Mouse (Mus musculus) macrophage (primary cell): Measurements from ENCODE around the gene Sympk. TPM values are rescaled to one million over a fixed set of nuclear protein-coding genes. Genes with fewer than 3 reads are reported as not detected.

Source experiments
- H3K27ac ChIP-seq: fragments of 350-480 bp; formaldehyde crosslinking; 2 replicates; pipeline ENCODE4 v1.9.0; 2021
- H3K36me3 ChIP-seq: fragments of 350-480 bp; formaldehyde crosslinking; 2 replicates; pipeline ENCODE4 v1.9.0; 2021; ENCODE audit errors: inconsistent target
- H3K4me3 ChIP-seq: fragments of 350-480 bp; formaldehyde crosslinking; 2 replicates; pipeline ENCODE4 v1.9.0; 2021; ENCODE audit errors: inconsistent target
- H3K79me2 ChIP-seq: fragments of 350-480 bp; formaldehyde crosslinking; 2 replicates; pipeline ENCODE4 v1.9.0; 2021; ENCODE audit errors: inconsistent target
- WGBS: methylation state at CpG from one replicate; pipeline ENCODE4 v1.1.7; 2026; ENCODE audit warnings: inconsistent platforms; ENCODE audit not compliant: missing documents; 5-methylcytosine and 5-hydroxymethylcytosine counted together
- polyA plus RNA-seq: library from polyadenylated mRNA; stranded (reverse); fragments of 250-400 nt; gene quantifications from 3 replicates; pipeline ENCODE4 v1.2.4, GENCODE M21; 2018; ENCODE audit warnings: inconsistent platforms
- total RNA-seq, 78 experiments: library from RNA; depleted of rRNA; stranded (reverse); fragments of 250-400 nt; gene quantifications; 1 replicate in 9 of 78; 2 replicates in 24 of 78; 3 replicates in 43 of 78; 4 replicates in 2 of 78; pipeline ENCODE4 v1.2.4; 2018; ENCODE audit warnings: inconsistent platforms in 56 of 78

Sympk gene
- total RNA-seq (2018; cell fraction: chromatin; rRNA removed), result 100 to 1,000 TPM in 13 of 26 experiments, 10 to 100 TPM in 13; 25.0 to 135 (median 98.2) TPM
- 100 to 1,000 TPM in 1 of 26 experiments, 10 to 100 TPM in 25; 52.1 to 103 (median 70.7) TPM for total RNA-seq (2018; cell fraction: cytosol; rRNA removed)
- 100 to 1,000 TPM in 5 of 26 experiments, 10 to 100 TPM in 21; 30.9 to 142 (median 79.5) TPM for total RNA-seq (2018; cell fraction: nucleus; rRNA removed)
- polyA plus RNA-seq, result 34.2 to 90.4 TPM (median 59.0 TPM) in 3 replicates

DNA sequence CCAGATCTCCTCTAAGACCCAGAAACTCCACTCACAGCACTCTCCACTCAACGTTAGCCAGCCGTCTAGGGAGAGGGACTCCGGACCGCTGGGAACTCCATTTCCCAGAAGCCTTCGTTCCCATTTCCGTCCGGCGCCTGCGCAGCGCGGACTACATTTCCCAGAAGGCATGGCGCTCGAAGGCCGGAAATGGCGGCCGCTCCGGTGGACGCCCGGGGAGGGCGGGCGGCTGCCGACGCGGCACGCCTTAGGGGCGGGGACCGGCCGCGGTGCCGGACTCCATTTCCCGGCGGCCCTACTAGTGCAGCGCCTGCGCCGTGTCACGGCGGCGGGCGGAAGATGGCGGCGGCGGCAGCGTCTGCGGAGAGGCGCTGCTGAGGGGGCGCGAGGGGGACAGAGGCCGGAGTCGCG is at the start of gene Sympk:
TSS of gene Sympk (plus strand) at position 282 of the 411 bp plus-strand sequence.
- 2% methylated on average over 27 of the region's 50 CpGs for WGBS
- H3K4me3 ChIP-seq, result peak within 1 kb of the TSS; percentile 84
- H3K36me3 ChIP-seq, result peaks cover 6% of the 10 kb centered on the region
- peak within 1 kb of the TSS; percentile 51 for H3K27ac ChIP-seq
- H3K79me2 ChIP-seq, result peaks cover 32% of the 10 kb centered on the region

DNA sequence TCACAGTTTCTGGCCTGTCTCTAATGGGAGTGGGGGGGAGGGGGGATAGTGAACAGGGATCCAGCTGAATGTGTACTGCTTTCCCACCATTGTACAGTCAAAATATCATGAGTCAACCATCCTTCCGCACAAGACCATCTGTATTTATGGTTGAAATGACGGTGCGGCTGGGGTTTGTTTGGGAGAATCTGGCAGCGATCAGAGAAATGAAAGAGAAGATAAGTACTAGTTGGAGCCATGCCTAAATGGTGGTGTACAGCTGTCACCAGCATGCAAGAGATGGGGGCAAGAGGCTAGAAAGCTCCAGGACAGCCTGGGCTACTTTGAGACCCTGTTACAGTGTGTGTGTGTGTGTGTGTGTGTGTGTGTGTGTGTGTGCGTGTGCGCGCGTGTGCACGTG is 45.8 kb upstream of the Sympk start:
- Histone ChIP-seq H3K36me3 (no peaks in the 10 kb centered on the region), H3K79me2 (no peaks in the 10 kb centered on the region), H3K27ac (no peak overlapping the region), H3K4me3 (no peak overlapping the region)
- WGBS, result 87% methylated on average over 6 of the region's 9 CpGs

DNA sequence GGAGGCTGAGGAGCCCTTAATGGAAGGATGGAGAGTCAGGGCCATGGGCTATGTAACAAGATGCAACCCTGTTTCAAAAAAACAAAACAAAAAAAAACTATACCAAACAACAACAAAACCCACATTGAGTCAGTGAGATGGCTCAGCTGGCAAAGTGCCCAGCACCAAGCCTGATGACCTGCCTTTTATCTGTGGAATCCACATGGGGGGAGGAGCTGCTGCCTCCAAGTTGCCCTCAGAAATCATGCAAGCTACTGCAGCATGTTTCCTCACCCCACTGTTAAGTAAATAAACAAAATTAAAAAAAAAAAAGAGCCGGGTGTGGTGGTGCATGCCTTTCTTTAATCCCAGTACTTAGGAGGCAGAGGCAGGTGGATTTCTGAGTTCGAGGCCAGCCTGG is 37.7 kb upstream of the Sympk start:
- no peaks in the 10 kb centered on the region for H3K79me2 ChIP-seq
- H3K27ac ChIP-seq, result no peak overlapping the region
- 83% methylated on average over 1 of the region's 2 CpGs for WGBS
- no peak overlapping the region for H3K4me3 ChIP-seq
- H3K36me3 ChIP-seq, result no peaks in the 10 kb centered on the region

DNA sequence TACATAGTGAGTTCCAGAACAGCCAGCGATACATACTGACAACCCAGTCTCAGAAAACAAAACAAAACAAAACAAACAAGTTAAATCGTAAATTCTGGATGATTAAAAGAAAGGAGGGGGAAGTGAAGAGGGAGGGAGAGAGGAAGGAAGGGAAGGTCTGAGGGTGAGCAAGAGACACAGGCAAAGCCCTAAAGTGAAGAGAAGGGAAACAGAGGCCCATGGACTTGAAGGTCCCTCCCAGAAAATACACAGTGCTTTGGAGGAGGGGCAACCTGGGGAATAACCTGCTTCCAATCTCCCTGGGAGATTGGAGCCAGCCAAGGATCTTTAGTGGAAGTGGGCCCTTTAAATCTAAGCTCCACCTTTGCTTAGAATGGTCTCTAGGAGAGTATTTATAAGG is 37.1 kb upstream of the Sympk start, which contains the start of gene Nanos2:
TSS of gene Nanos2 (plus strand) at position 301 of the 400 bp plus-strand sequence.
- Histone ChIP-seq H3K36me3 (no peaks in the 10 kb centered on the region), H3K4me3 (no peak within 1 kb of the TSS), H3K27ac (no peak within 1 kb of the TSS), H3K79me2 (no peaks in the 10 kb centered on the region)
- 47% methylated on average over 2 of the region's 2 CpGs for WGBS

DNA sequence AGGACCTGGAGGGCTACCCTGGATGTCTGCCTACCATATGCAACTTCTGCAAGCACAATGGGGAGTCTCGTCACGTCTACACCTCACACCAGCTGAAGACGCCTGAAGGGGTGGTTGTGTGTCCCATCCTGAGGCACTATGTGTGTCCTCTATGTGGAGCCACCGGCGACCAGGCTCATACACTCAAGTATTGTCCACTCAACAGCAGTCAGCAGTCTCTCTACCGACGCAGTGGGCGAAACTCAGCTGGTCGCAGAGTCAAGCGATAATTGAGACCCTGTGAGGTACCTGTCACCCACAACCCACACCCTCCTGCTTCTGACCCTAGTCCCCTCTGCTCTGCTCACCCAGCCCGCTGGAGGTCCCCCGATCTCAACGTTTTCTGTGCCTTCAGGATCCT is 36.4 kb upstream of the Sympk start:
- 82% methylated on average over 13 of the region's 13 CpGs for WGBS
- no peak overlapping the region for H3K4me3 ChIP-seq

DNA sequence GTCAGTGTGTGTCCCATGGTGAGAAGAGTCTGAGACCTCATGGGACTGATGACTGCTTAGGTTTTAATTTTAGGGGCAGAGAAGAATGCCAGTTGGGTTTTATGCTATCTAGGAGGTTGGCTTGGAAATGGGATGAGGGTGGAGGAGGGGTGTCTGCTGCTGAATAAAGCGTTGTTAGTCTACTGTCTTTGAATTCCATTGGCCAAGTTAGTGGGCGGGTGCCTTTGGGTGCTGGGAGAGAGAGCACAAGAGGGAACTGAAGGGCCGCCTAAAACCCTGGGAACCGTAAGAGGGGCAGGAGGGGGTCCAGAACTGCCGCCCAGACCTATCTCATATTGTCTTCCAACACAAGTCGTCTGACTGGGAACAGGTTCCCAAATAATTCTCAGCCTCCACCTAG is 35.4 kb upstream of the Sympk start:
- Histone ChIP-seq H3K4me3 (no peak overlapping the region), H3K27ac (no peak overlapping the region), H3K79me2 (no peaks in the 10 kb centered on the region), H3K36me3 (no peaks in the 10 kb centered on the region)
- WGBS, result 84% methylated on average over 6 of the region's 6 CpGs

More for the DNA sequence above, 36.4 kb upstream of the Sympk start:
- Histone ChIP-seq H3K79me2 (no peaks in the 10 kb centered on the region), H3K36me3 (no peaks in the 10 kb centered on the region), H3K27ac (no peak overlapping the region)

DNA sequence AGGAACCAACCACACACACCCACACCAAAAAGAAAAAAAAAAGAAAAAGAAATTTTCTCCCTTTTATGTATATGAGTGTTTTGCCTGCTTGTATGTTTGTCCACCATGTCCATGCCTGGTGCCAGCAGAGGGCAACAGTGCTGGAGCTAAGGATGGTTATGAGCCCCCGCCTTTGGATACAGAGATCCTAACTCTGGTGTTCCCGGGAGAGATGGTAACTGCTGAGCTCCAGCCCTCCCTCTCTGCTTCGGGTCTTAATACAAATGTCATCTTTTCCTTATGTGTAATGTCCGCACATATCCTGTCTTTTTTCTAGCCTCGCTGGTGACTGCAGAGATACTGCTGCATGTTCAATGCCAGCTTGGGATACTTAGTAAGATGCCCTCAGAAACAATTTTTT is 34.2 kb upstream of the Sympk start:
- H3K27ac ChIP-seq, result no peak overlapping the region
- WGBS, result 27% methylated on average over 5 of the region's 5 CpGs
- H3K36me3 ChIP-seq, result peaks cover 8% of the 10 kb centered on the region
- no peaks in the 10 kb centered on the region for H3K79me2 ChIP-seq
- no peak overlapping the region for H3K4me3 ChIP-seq

DNA sequence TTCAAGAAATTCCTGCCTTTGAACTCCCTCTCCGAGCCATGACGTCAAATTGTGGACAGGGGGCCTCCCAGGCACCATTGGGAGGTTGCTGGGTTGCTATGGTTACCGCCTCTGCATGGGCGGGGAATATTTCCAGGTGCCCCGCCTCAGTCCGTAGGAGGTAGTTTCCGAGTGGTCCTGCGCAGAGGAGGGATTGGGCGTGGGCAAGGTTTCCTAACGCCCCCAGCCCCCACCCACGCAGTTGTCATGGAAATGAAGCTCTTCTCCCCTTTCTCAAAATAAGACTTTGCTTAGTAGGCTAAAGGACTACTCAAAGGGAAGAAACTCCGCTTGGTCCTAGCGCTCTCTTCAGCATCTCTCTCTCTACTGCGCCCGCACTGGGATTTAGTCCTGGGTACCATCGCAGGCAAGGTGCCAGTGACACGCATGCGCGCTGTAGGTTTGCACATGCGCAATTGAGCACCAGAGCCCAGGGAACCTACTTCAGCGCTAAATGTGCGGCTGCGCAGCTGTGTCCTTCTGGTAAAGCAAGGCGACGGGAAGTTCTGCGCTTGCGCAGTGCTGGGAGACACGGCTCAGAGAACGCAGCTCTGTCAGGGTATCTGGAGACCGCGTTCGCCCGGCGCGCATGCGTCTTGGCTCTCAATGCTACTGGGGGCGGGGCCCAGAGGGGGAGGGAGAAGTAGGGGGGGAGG is 33.4 kb upstream of the Sympk start, which contains the start of gene Mypop:
TSS of gene Mypop (plus strand) at position 645 of the 695 bp plus-strand sequence.
- WGBS, result 2% methylated on average over 34 of the region's 37 CpGs
- Histone ChIP-seq H3K27ac (no peak within 1 kb of the TSS), H3K79me2 (no peaks in the 10 kb centered on the region), H3K4me3 (peak within 1 kb of the TSS; percentile 3; the same call in 1 of the 2 replicates), H3K36me3 (peaks cover 16% of the 10 kb centered on the region)

DNA sequence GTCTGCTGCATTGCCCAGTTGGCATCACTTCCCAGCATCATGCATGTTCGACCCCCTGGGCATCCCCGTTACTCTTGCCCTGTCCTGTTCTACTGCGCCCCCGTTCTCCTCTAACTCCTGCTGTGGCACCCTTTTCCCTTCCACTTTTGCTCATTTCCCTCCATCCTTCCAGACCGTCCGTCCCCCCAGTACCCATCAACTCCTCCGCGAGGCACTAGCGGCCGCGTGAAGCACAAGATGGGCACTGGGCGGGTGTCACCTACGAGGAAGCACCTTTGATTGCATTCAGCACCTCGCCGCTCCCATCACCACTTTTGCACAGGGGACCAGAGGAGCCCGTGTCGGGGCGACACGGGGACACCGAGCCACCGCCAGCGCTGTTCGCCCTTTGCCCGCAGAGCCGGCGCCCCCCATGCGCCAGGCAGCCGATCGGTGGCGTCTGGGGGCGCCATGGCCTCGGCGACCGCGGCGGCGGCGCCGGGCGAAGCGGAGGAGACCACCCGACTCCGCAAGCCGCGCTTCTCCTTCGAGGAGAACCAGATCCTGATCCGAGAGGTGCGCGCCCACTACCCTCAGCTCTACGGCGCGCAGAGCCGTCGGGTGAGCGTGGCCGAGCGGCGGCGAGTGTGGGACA is 32.4 kb upstream of the Sympk start:
- Histone ChIP-seq H3K27ac (no peak overlapping the region), H3K36me3 (peaks cover 26% of the 10 kb centered on the region), H3K4me3 (peak overlapping the region; percentile 3; the same call in 1 of the 2 replicates), H3K79me2 (no peaks in the 10 kb centered on the region)
- 4% methylated on average over 58 of the region's 59 CpGs for WGBS

DNA sequence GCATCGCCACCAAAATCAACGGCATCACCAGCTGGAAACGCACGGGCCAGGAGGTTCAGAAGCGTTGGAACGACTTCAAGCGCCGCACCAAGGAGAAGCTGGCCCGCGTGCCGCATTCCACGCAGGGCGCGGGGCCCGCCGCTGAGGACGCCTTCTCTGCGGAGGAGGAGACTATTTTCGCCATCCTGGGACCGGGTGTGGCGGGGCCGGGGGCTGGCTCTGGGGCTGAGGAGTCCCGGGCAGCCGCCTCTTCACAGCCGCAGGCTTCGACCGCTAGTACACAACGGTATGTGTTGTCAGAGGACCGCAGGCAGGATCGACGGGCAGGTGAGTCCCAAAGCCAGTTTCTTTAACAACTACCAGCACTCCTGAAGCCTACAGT is 31.9 kb upstream of the Sympk start:
- H3K79me2 ChIP-seq, result no peaks in the 10 kb centered on the region
- H3K4me3 ChIP-seq, result no peak overlapping the region
- 7% methylated on average over 31 of the region's 31 CpGs for WGBS
- peaks cover 28% of the 10 kb centered on the region for H3K36me3 ChIP-seq
- H3K27ac ChIP-seq, result no peak overlapping the region

DNA sequence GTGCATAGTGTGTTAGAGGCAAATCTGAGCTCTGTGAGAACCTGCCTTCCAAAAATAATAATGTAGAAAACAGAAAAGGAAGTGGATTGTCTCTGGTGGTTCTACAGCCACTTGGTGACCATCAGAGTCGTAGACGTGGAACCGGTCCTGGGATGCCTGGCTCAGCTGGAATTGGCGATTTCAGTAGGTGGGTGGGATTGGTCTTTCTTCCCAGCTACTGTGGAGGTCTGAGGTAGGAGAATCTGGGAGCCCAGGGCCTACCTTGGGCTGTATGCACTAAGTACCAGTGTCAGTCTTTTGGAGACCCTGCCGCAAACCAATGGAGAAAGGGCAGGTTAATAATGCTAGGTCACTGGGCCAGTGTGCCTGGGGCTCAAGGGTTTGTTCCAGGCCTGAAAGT is 31.1 kb upstream of the Sympk start:
- Histone ChIP-seq H3K27ac (no peak overlapping the region), H3K79me2 (no peaks in the 10 kb centered on the region), H3K4me3 (no peak overlapping the region), H3K36me3 (peaks cover 31% of the 10 kb centered on the region)
- 93% methylated on average over 5 of the region's 5 CpGs for WGBS

DNA sequence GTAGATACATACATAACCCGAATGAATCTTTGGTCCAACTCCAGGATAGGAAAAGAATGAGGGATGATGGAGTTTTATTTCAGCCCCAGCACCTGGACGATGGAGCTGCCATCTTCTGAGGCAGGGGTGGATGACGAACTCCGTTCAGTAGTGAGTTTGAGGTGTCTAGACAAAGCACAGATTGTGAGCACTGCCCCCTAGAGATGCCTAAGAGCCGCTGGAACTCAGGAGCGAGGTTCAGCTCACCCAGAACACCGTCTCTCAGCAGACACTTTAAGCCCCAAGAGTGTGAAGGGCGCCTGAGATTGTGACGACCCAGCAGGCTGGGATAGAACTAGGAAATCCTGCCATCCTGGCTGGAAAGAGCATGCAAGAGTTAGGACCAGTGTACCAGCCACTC is 25.3 kb upstream of the Sympk start:
- WGBS, result 79% methylated on average over 9 of the region's 9 CpGs

DNA sequence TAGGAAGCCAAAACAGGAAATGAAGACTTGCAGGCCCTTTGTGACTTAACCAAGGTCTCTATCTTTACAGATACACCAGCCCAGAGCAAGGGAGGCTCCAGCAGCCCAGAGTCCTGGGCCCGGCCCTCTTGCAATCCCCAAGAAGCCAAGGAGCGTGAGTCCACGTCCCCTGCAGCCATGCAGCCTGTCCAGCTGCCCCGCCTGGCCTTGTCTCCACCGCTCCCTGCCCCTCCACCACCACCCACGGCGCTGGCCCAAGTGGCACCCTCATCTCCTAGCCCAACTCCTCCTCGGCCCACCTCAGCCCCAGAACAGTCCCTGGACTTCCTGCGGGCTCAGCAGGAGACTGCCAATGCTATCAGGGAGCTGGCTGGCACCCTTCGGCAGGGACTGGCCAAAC is 23.8 kb upstream of the Sympk start:
- Histone ChIP-seq H3K79me2 (peaks cover 40% of the 10 kb centered on the region), H3K36me3 (peaks cover 19% of the 10 kb centered on the region), H3K4me3 (peak overlapping the region; percentile 70), H3K27ac (peak overlapping the region; percentile 68)
- 40% methylated on average over 10 of the region's 10 CpGs for WGBS

More for the DNA sequence above, 25.3 kb upstream of the Sympk start:
- Histone ChIP-seq H3K27ac (no peak overlapping the region), H3K36me3 (peaks cover 31% of the 10 kb centered on the region), H3K4me3 (no peak overlapping the region), H3K79me2 (peaks cover 33% of the 10 kb centered on the region)

DNA sequence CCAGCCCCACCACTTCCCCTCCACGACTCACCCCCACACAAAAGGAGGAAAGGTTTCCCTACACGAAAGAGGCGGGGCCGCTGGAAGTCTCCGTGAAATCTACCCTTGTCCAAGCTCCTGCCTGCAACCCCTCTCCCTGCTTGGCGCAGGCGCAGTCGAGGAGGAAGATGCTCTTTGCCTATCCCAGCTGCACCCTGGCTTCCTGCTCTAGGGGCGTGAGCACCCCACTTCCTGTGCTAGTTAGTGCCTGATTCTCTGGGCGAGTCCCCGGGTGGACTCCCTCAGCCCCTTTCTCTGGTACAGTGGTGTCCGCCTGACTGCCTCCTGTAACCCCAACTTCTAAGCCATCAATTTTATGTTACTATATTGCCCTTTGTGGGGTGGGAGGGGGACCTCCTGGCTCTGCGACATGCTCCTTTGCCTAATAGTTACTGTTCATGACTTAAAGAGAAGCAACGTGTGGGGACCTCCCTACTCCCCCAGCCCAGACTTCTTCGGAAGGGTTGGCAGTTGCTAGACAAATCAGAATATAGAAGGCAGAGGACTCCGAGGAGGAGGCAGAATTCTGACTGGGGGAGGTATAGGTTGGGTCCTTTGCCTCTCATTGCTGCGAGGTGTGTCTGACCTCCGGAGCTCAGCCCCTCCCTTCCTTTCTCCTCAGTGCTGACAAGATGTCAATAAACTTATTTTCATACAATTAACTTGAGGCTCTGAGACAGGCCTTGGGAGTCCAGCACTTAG is 22.9 kb upstream of the Sympk start:
- H3K36me3 ChIP-seq, result peaks cover 10% of the 10 kb centered on the region
- 4% methylated on average over 18 of the region's 18 CpGs for WGBS
- H3K4me3 ChIP-seq, result peak overlapping the region; percentile 70
- peak overlapping the region; percentile 68 for H3K27ac ChIP-seq
- H3K79me2 ChIP-seq, result peaks cover 49% of the 10 kb centered on the region
